Mouse (Mus musculus): ENCODE data around the gene Zfp280b. TPM values are rescaled to one million over a fixed set of nuclear protein-coding genes. Genes with fewer than 3 reads are reported as not detected.
A peak's percentile ranks its signal among the peaks of the same experiment; 100 is the strongest.

Zfp280b gene
- polyA plus RNA-seq, 1 experiment from 2014 or later: 43.7 TPM

- Histone ChIP-seq H3K4me3 (no peak overlapping the region), H3K27ac (no peak overlapping the region), H3K27me3 (ENCODE audit: low read depth, poor library complexity, severe bottlenecking) (no peaks in the 10 kb centered on the region), H3K36me3 (no peaks in the 10 kb centered on the region), H3K9me3 (replicated peaks) (no peaks in the 10 kb centered on the region), H3K4me1 (no peaks in the 10 kb centered on the region)
- no peak for DNase-seq (ENCODE audit: low spot score)
- WGBS: 90% methylated on average over 3 of the region's 3 CpGs
Observed at GRCm38 (mm10) chr10:76016886-76017285, 15.6 kb upstream of the Zfp280b start.

- H3K27ac ChIP-seq: no peak overlapping the region
- WGBS: 84% methylated on average over 3 of the region's 3 CpGs
- no peak overlapping the region for H3K4me3 ChIP-seq
- H3K36me3 ChIP-seq: no peaks in the 10 kb centered on the region
- H3K9me3 ChIP-seq (replicated peaks): no peaks in the 10 kb centered on the region; the same call in 1 of the 2 replicates
- H3K27me3 ChIP-seq (ENCODE audit: low read depth, poor library complexity, severe bottlenecking): no peaks in the 10 kb centered on the region
- DNase-seq (ENCODE audit: low spot score): no peak
- no peaks in the 10 kb centered on the region for H3K4me1 ChIP-seq
Observed at GRCm38 (mm10) chr10:76021728-76022127, 10.7 kb upstream of the Zfp280b start.

GRCm38 (mm10) chr10:76023921-76024320 lies 8.5 kb upstream of the Zfp280b start:
- DNase-seq (ENCODE audit: low spot score): no peak
- 92% methylated on average over 6 of the region's 6 CpGs for WGBS

GRCm38 (mm10) chr10:76025470-76026190 lies 6.8 kb upstream of the Zfp280b start:
- H3K36me3 ChIP-seq: no peaks in the 10 kb centered on the region
- H3K4me3 ChIP-seq: no peak overlapping the region
- peaks cover 9% of the 10 kb centered on the region for H3K4me1 ChIP-seq
- 90% methylated on average over 10 of the region's 10 CpGs for WGBS
- no peak for DNase-seq (ENCODE audit: low spot score)
- H3K9me3 ChIP-seq (replicated peaks): no peaks in the 10 kb centered on the region; the same call in 1 of the 2 replicates
- no peak overlapping the region for H3K27ac ChIP-seq
- no peaks in the 10 kb centered on the region for H3K27me3 ChIP-seq (ENCODE audit: low read depth, poor library complexity, severe bottlenecking)

More at GRCm38 (mm10) chr10:76023921-76024320, 8.5 kb upstream of the Zfp280b start:
- Histone ChIP-seq H3K36me3 (no peaks in the 10 kb centered on the region), H3K4me1 (peaks cover 9% of the 10 kb centered on the region), H3K4me3 (no peak overlapping the region), H3K9me3 (replicated peaks) (no peaks in the 10 kb centered on the region; the same call in 1 of the 2 replicates), H3K27ac (no peak overlapping the region), H3K27me3 (ENCODE audit: low read depth, poor library complexity, severe bottlenecking) (no peaks in the 10 kb centered on the region)

GRCm38 (mm10) chr10:76027127-76028015 lies 5.1 kb upstream of the Zfp280b start:
- H3K27me3 ChIP-seq (ENCODE audit: low read depth, poor library complexity, severe bottlenecking): no peaks in the 10 kb centered on the region
- peaks cover 9% of the 10 kb centered on the region for H3K4me1 ChIP-seq
- 64% methylated on average over 12 of the region's 12 CpGs for WGBS
- no peaks in the 10 kb centered on the region; the same call in 1 of the 2 replicates for H3K9me3 ChIP-seq (replicated peaks)
- no peak for DNase-seq (ENCODE audit: low spot score)
- no peak overlapping the region for H3K27ac ChIP-seq
- no peaks in the 10 kb centered on the region for H3K36me3 ChIP-seq
- no peak overlapping the region for H3K4me3 ChIP-seq

- no peaks in the 10 kb centered on the region; the same call in 1 of the 2 replicates for H3K9me3 ChIP-seq (replicated peaks)
- no peak overlapping the region for H3K27ac ChIP-seq
- H3K4me1 ChIP-seq: peaks cover 10% of the 10 kb centered on the region
- DNase-seq (ENCODE audit: low spot score): no peak
- 19% methylated on average over 4 of the region's 4 CpGs for WGBS
- no peaks in the 10 kb centered on the region for H3K36me3 ChIP-seq
- H3K27me3 ChIP-seq (ENCODE audit: low read depth, poor library complexity, severe bottlenecking): no peaks in the 10 kb centered on the region
- no peak overlapping the region for H3K4me3 ChIP-seq
Observed at GRCm38 (mm10) chr10:76028016-76028366, 4.5 kb upstream of the Zfp280b start.

GRCm38 (mm10) chr10:76028396-76028795 lies 4.1 kb upstream of the Zfp280b start:
- Histone ChIP-seq H3K27me3 (ENCODE audit: low read depth, poor library complexity, severe bottlenecking) (no peaks in the 10 kb centered on the region), H3K27ac (no peak overlapping the region), H3K4me1 (peaks cover 14% of the 10 kb centered on the region), H3K9me3 (replicated peaks) (no peaks in the 10 kb centered on the region; the same call in 1 of the 2 replicates), H3K4me3 (no peak overlapping the region), H3K36me3 (no peaks in the 10 kb centered on the region)
- no peak for DNase-seq (ENCODE audit: low spot score)
- 75% methylated on average over 9 of the region's 9 CpGs for WGBS

- Histone ChIP-seq H3K36me3 (peaks cover 4% of the 10 kb centered on the region), H3K27me3 (ENCODE audit: low read depth, poor library complexity, severe bottlenecking) (no peaks in the 10 kb centered on the region), H3K4me3 (no peak overlapping the region), H3K4me1 (peaks cover 16% of the 10 kb centered on the region), H3K27ac (no peak overlapping the region), H3K9me3 (replicated peaks) (no peaks in the 10 kb centered on the region; the same call in 1 of the 2 replicates)
- WGBS: 65% methylated on average over 5 of the region's 5 CpGs
- no peak for DNase-seq (ENCODE audit: low spot score)
Observed at GRCm38 (mm10) chr10:76029276-76029675, 3.2 kb upstream of the Zfp280b start.

- Histone ChIP-seq H3K4me1 (peaks cover 16% of the 10 kb centered on the region), H3K36me3 (peaks cover 15% of the 10 kb centered on the region), H3K27me3 (ENCODE audit: low read depth, poor library complexity, severe bottlenecking) (no peaks in the 10 kb centered on the region), H3K27ac (no peak overlapping the region), H3K9me3 (replicated peaks) (no peaks in the 10 kb centered on the region), H3K4me3 (no peak overlapping the region)
- DNase-seq (ENCODE audit: low spot score): no peak
- 70% methylated on average over 5 of the region's 5 CpGs for WGBS
Observed at GRCm38 (mm10) chr10:76030496-76030895, 2.0 kb upstream of the Zfp280b start.

GRCm38 (mm10) chr10:76031511-76032401 lies 694 bp upstream of the Zfp280b start:
- WGBS: 52% methylated on average over 14 of the region's 14 CpGs
- Histone ChIP-seq H3K9me3 (replicated peaks) (no peaks in the 10 kb centered on the region), H3K4me3 (peak overlapping the region; percentile 89), H3K4me1 (peaks cover 16% of the 10 kb centered on the region), H3K27ac (peak overlapping the region; percentile 98), H3K27me3 (ENCODE audit: low read depth, poor library complexity, severe bottlenecking) (no peaks in the 10 kb centered on the region), H3K36me3 (peaks cover 25% of the 10 kb centered on the region)
- DNase-seq (ENCODE audit: low spot score): no peak

- Histone ChIP-seq H3K27me3 (ENCODE audit: low read depth, poor library complexity, severe bottlenecking) (no peaks in the 10 kb centered on the region), H3K4me3 (peak overlapping the region; percentile 89), H3K27ac (peak overlapping the region; percentile 98), H3K4me1 (peaks cover 11% of the 10 kb centered on the region), H3K36me3 (peaks cover 38% of the 10 kb centered on the region), H3K9me3 (replicated peaks) (no peaks in the 10 kb centered on the region)
- DNase-seq (ENCODE audit: low spot score): no peak
- WGBS: 24% methylated on average over 7 of the region's 7 CpGs
Observed at GRCm38 (mm10) chr10:76033119-76033455, 637 bp downstream of the Zfp280b start.

GRCm38 (mm10) chr10:76034001-76034600 lies 1.7 kb downstream of the Zfp280b start:
- Histone ChIP-seq H3K36me3 (peaks cover 49% of the 10 kb centered on the region), H3K27me3 (ENCODE audit: low read depth, poor library complexity, severe bottlenecking) (no peaks in the 10 kb centered on the region), H3K4me3 (no peak overlapping the region), H3K9me3 (replicated peaks) (no peaks in the 10 kb centered on the region), H3K27ac (no peak overlapping the region), H3K4me1 (peaks cover 7% of the 10 kb centered on the region; the same call in 1 of the 2 replicates)
- no peak for DNase-seq (ENCODE audit: low spot score)
- 96% methylated on average over 8 of the region's 8 CpGs for WGBS
